Mouse (Mus musculus): ENCODE measurements around the gene Dmrtc2.
A peak's percentile ranks its signal among the peaks of the same experiment; 100 is the strongest.
"Not testable (repeated sequence)": the region's sequence is repeated elsewhere in the genome, so short reads cannot be mapped to it uniquely, and the experiment has no call there.

Gene Dmrtc2

GRCm38 (mm10) chr7:24877588-24877987 lies 7.7 kb downstream of the Dmrtc2 start:
- no peak for DNase-seq

GRCm38 (mm10) chr7:24879620-24880019 lies 9.8 kb downstream of the Dmrtc2 start:
- no peak for DNase-seq

GRCm38 (mm10) chr7:24882416-24883199 lies 12.8 kb downstream of the Dmrtc2 start:
- no peak for DNase-seq

GRCm38 (mm10) chr7:24883896-24884692 lies 14.2 kb downstream of the Dmrtc2 start, which contains the start of gene Rps19:
Rps19 (plus strand) TSS chr7:24884371.
- peak; percentile 98 for DNase-seq

GRCm38 (mm10) chr7:24884693-24885291 lies 14.9 kb downstream of the Dmrtc2 start:
- DNase-seq = no peak

- no peak for DNase-seq
Observed at GRCm38 (mm10) chr7:24885468-24886307, 15.8 kb downstream of the Dmrtc2 start.

GRCm38 (mm10) chr7:24886308-24886633 lies 16.4 kb downstream of the Dmrtc2 start:
- DNase-seq = no peak

GRCm38 (mm10) chr7:24887096-24887495 lies 17.2 kb downstream of the Dmrtc2 start:
- DNase-seq = no peak

- no peak for DNase-seq
Observed at GRCm38 (mm10) chr7:24889431-24890220, 19.8 kb downstream of the Dmrtc2 start.

- DNase-seq = peak; percentile 67
Observed at GRCm38 (mm10) chr7:24890281-24891216, 20.7 kb downstream of the Dmrtc2 start.

GRCm38 (mm10) chr7:24891241-24892124 lies 21.6 kb downstream of the Dmrtc2 start:
- DNase-seq = no peak

- no peak for DNase-seq
Observed at GRCm38 (mm10) chr7:24892125-24892583, 22.3 kb downstream of the Dmrtc2 start.

- not testable (repeated sequence) for DNase-seq
Observed at GRCm38 (mm10) chr7:24895749-24896148, 25.9 kb downstream of the Dmrtc2 start.

- DNase-seq = no peak
Observed at GRCm38 (mm10) chr7:24896269-24896668, 26.4 kb downstream of the Dmrtc2 start.

GRCm38 (mm10) chr7:24897224-24897623 lies 27.4 kb downstream of the Dmrtc2 start, which contains the start of gene Cd79a:
Cd79a (plus strand) TSS chr7:24897381.
- DNase-seq = no peak

GRCm38 (mm10) chr7:24897959-24898358 lies 28.1 kb downstream of the Dmrtc2 start:
- no peak for DNase-seq

GRCm38 (mm10) chr7:24901114-24901513 lies 31.3 kb downstream of the Dmrtc2 start:
- DNase-seq = no peak

GRCm38 (mm10) chr7:24901842-24902241 lies 32.0 kb downstream of the Dmrtc2 start:
- DNase-seq = no peak

GRCm38 (mm10) chr7:24902264-24902629 lies 32.4 kb downstream of the Dmrtc2 start:
- DNase-seq = no peak
